Mouse (Mus musculus) lung, adult 2 months (tissue): ENCODE measurements at regions not wholly inside any gene's neighbourhood (a gene's known extent, or its start where the extent isn't known, plus 50 kb on each side); places are given as distances from the start of the nearest gene placed in this dataset.

Source experiments
- CTCF ChIP-seq: fragments of 200-500 bp; IDR thresholded peaks from 2 replicates; pipeline ENCODE4 v1.5.1; 2011; ENCODE audit warnings: mild to moderate bottlenecking, low read length, control low read depth; ENCODE audit not compliant: insufficient read depth
- POLR2A ChIP-seq: fragments of 200-500 bp; IDR thresholded peaks from 2 replicates; pipeline ENCODE4 v1.6.1; 2011; ENCODE audit warnings: low read depth, mild to moderate bottlenecking, control low read depth, low read length, borderline replicate concordance; ENCODE audit errors: extremely low read depth

GRCm38 (mm10) chr13:3750756-3751155 is 53.4 kb downstream of the Calml3 start:
- TF ChIP-seq POLR2A, result no peak
- no peak for TF ChIP-seq CTCF
